Mouse (Mus musculus) neural tube, embryonic 12.5 days (tissue): ENCODE data around the gene Mdm2. TPM values are rescaled to one million over a fixed set of nuclear protein-coding genes. Genes with fewer than 3 reads are reported as not detected.

Experiments used
- ATAC-seq: fragments of 200-750 bp; cut with Nextera tagmentation; 2 replicates; pipeline ENCODE4 v1.8.0; 2017; ENCODE audit warnings: low read depth, mild to moderate bottlenecking, moderate TSS enrichment, moderate library complexity; ENCODE audit not compliant: low FRiP score
- H3K27ac ChIP-seq: fragments of 300-500 bp; sonication (generic); 2 replicates; pipeline ENCODE4 v1.5.1; 2016
- H3K27me3 ChIP-seq: fragments of 300-500 bp; sonication (generic); replicated peaks from 2 replicates; pipeline ENCODE4 v1.6.1; 2016; ENCODE audit warnings: mild to moderate bottlenecking
- H3K36me3 ChIP-seq: fragments of 300-500 bp; sonication (generic); 2 replicates; pipeline ENCODE4 v1.6.1; 2016; ENCODE audit warnings: mild to moderate bottlenecking
- H3K4me1 ChIP-seq: fragments of 300-500 bp; sonication (generic); 2 replicates; pipeline ENCODE4 v1.6.1; 2016
- H3K4me2 ChIP-seq: fragments of 300-500 bp; sonication (generic); replicated peaks from 2 replicates; pipeline ENCODE4 v1.6.1; 2016; ENCODE audit warnings: mild to moderate bottlenecking
- H3K4me3 ChIP-seq: fragments of 300-500 bp; sonication (generic); 2 replicates; pipeline ENCODE4 v1.5.1; 2016
- H3K9ac ChIP-seq: fragments of 300-500 bp; sonication (generic); 2 replicates; pipeline ENCODE4 v1.6.1; 2016; ENCODE audit warnings: mild to moderate bottlenecking
- H3K9me3 ChIP-seq: fragments of 300-500 bp; sonication (generic); 2 replicates; pipeline ENCODE4 v1.6.1; 2016; ENCODE audit warnings: mild to moderate bottlenecking
- WGBS: fragments of 180-500 bp; shearing (Covaris S2); methylation state at CpG from one replicate; pipeline ENCODE4 v1.1.7; 2016; 5-methylcytosine and 5-hydroxymethylcytosine counted together
- polyA plus RNA-seq: library from polyadenylated mRNA; unstranded; fragments of >200 nt; fragmentation: Nextera tagmentation; extraction: Ambion mirVana; gene quantifications from 2 replicates; pipeline ENCODE4 v1.2.1, GENCODE M21; 2016

Mdm2 gene
- polyA plus RNA-seq, 1 experiment from 2014 or later, result 74.4 TPM

- Histone ChIP-seq H3K4me1 (no peaks in the 10 kb centered on the region), H3K27ac (no peak overlapping the region), H3K4me3 (no peak overlapping the region), H3K9me3 (no peaks in the 10 kb centered on the region), H3K27me3 (no peaks in the 10 kb centered on the region), H3K4me2 (no peak overlapping the region), H3K9ac (no peak overlapping the region), H3K36me3 (peaks cover 90% of the 10 kb centered on the region)
- no peak for ATAC-seq
- WGBS, result 93% methylated on average over 8 of the region's 8 CpGs
These were observed 14.3 kb downstream of the Mdm2 start for GRCm38 (mm10) chr10:117696021-117696826.

GRCm38 (mm10) chr10:117695605-117696004 lies 15.0 kb downstream of the Mdm2 start:
- Histone ChIP-seq H3K4me1 (no peaks in the 10 kb centered on the region), H3K4me3 (no peak overlapping the region), H3K9ac (no peak overlapping the region), H3K9me3 (no peaks in the 10 kb centered on the region), H3K27ac (no peak overlapping the region), H3K36me3 (peaks cover 90% of the 10 kb centered on the region), H3K4me2 (no peak overlapping the region), H3K27me3 (no peaks in the 10 kb centered on the region)
- WGBS, result 95% methylated on average over 4 of the region's 4 CpGs
- ATAC-seq, result no peak

DNA sequence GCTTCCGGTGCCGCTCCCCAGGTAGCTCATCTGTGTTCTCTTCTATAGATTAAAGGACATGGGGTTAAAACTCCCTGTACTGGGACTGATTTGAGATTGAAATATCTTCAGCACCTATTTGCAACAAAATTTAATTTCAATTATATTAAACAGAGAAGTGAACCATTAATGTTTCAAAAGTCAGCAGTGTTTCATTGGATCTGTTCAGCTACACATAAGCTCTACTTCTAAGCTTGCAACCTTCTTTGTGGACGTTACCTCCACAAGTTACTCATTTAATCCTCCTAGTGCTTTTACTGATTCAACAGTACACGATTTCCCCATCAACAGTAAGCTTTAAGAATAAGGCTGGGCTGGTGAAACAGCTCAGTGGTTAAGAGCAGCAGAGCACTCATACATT lies 15.5 kb downstream of the Mdm2 start:
- no peak overlapping the region for H3K4me2 ChIP-seq
- ATAC-seq, result no peak
- H3K4me1 ChIP-seq, result no peaks in the 10 kb centered on the region
- no peak overlapping the region for H3K4me3 ChIP-seq
- no peak overlapping the region for H3K27ac ChIP-seq
- H3K36me3 ChIP-seq, result peaks cover 90% of the 10 kb centered on the region
- WGBS, result 92% methylated on average over 4 of the region's 4 CpGs
- H3K27me3 ChIP-seq, result no peaks in the 10 kb centered on the region
- no peaks in the 10 kb centered on the region for H3K9me3 ChIP-seq
- H3K9ac ChIP-seq, result no peak overlapping the region

- H3K4me1 ChIP-seq, result no peaks in the 10 kb centered on the region
- no peak overlapping the region for H3K4me3 ChIP-seq
- ATAC-seq, result no peak
- H3K27ac ChIP-seq, result no peak overlapping the region
- H3K9ac ChIP-seq, result no peak overlapping the region
- H3K4me2 ChIP-seq, result no peak overlapping the region
- 93% methylated on average over 6 of the region's 6 CpGs for WGBS
- H3K36me3 ChIP-seq, result peaks cover 88% of the 10 kb centered on the region
- no peaks in the 10 kb centered on the region for H3K9me3 ChIP-seq
- H3K27me3 ChIP-seq, result no peaks in the 10 kb centered on the region
These were observed 16.2 kb downstream of the Mdm2 start for GRCm38 (mm10) chr10:117694255-117694953.

DNA sequence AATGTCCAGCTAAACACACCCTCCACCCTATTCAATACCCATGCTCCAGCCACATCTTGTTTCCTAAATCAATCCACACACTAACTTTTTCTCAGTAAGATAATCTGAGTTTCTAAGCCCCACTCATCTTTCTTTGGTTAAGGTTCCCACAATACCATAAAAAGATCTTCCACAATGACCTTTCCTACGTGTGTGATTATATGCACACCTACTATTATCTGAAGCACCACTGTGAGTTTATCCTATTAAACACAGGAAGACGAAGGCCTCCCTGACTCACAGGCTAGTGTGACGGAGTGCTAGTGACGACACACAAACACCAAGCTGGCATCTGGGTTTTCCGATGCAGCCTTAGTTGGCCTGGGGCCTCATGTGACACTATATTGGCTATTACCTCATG lies 17.6 kb downstream of the Mdm2 start:
- H3K27me3 ChIP-seq, result no peaks in the 10 kb centered on the region
- no peak overlapping the region for H3K4me2 ChIP-seq
- H3K27ac ChIP-seq, result no peak overlapping the region
- ATAC-seq, result no peak
- no peaks in the 10 kb centered on the region for H3K9me3 ChIP-seq
- peaks cover 87% of the 10 kb centered on the region for H3K36me3 ChIP-seq
- WGBS, result 96% methylated on average over 5 of the region's 5 CpGs
- no peak overlapping the region for H3K4me3 ChIP-seq
- no peak overlapping the region for H3K9ac ChIP-seq
- H3K4me1 ChIP-seq, result no peaks in the 10 kb centered on the region

DNA sequence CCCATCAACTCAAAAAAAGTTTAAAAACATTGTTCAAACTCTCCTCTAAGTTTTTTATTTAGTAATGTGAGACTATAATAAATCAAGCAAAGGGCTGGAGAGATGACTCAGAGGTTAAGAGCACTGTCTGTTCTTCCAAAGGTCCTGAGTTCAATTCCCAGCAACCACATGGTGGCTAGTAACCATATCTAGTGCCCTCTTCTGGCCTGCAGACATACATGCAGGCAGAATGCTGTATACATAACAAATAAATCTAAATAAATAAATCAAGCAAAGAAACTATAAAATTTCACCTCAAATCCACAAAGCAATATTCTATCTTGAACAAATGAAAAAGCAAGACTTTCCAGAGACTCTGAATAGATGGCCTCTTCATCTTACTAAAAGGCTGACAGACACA lies 18.4 kb downstream of the Mdm2 start:
- H3K9ac ChIP-seq, result no peak overlapping the region
- H3K4me3 ChIP-seq, result no peak overlapping the region
- no peaks in the 10 kb centered on the region for H3K27me3 ChIP-seq
- H3K4me2 ChIP-seq, result no peak overlapping the region
- peaks cover 80% of the 10 kb centered on the region for H3K36me3 ChIP-seq
- H3K27ac ChIP-seq, result no peak overlapping the region
- H3K9me3 ChIP-seq, result no peaks in the 10 kb centered on the region
- no peaks in the 10 kb centered on the region for H3K4me1 ChIP-seq
- ATAC-seq, result no peak

GRCm38 (mm10) chr10:117691389-117691968 lies 19.1 kb downstream of the Mdm2 start:
- H3K9me3 ChIP-seq, result no peaks in the 10 kb centered on the region
- no peak overlapping the region for H3K27ac ChIP-seq
- peaks cover 73% of the 10 kb centered on the region for H3K36me3 ChIP-seq
- no peaks in the 10 kb centered on the region for H3K27me3 ChIP-seq
- H3K4me1 ChIP-seq, result no peaks in the 10 kb centered on the region
- no peak for ATAC-seq
- H3K4me3 ChIP-seq, result no peak overlapping the region
- H3K4me2 ChIP-seq, result no peak overlapping the region
- 95% methylated on average over 10 of the region's 10 CpGs for WGBS
- no peak overlapping the region for H3K9ac ChIP-seq

- Histone ChIP-seq H3K4me1 (no peaks in the 10 kb centered on the region), H3K27ac (no peak overlapping the region), H3K36me3 (peaks cover 66% of the 10 kb centered on the region), H3K4me2 (no peak overlapping the region), H3K9me3 (no peaks in the 10 kb centered on the region), H3K9ac (no peak overlapping the region), H3K4me3 (no peak overlapping the region), H3K27me3 (no peaks in the 10 kb centered on the region)
- over 99% methylated on average over 3 of the region's 3 CpGs for WGBS
- ATAC-seq, result no peak
These were observed 19.7 kb downstream of the Mdm2 start for GRCm38 (mm10) chr10:117690770-117691296.

DNA sequence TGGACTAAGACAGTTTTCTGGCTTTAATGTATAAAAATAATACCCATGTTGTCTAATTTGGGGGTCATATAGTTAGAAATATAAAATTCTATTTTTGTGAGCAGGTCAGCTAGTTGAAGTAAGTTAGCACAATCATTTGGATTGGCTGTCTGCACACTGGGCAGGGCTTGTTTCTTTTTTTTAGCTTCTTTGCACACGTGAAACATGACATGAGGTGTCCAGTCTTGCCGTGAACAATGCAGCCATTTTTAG lies 20.5 kb downstream of the Mdm2 start:
- Histone ChIP-seq H3K4me3 (no peak overlapping the region), H3K4me2 (no peak overlapping the region), H3K27me3 (no peaks in the 10 kb centered on the region), H3K9me3 (no peaks in the 10 kb centered on the region), H3K4me1 (no peaks in the 10 kb centered on the region), H3K27ac (no peak overlapping the region), H3K36me3 (peaks cover 58% of the 10 kb centered on the region), H3K9ac (no peak overlapping the region)
- 87% methylated on average over 2 of the region's 2 CpGs for WGBS
- no peak for ATAC-seq

DNA sequence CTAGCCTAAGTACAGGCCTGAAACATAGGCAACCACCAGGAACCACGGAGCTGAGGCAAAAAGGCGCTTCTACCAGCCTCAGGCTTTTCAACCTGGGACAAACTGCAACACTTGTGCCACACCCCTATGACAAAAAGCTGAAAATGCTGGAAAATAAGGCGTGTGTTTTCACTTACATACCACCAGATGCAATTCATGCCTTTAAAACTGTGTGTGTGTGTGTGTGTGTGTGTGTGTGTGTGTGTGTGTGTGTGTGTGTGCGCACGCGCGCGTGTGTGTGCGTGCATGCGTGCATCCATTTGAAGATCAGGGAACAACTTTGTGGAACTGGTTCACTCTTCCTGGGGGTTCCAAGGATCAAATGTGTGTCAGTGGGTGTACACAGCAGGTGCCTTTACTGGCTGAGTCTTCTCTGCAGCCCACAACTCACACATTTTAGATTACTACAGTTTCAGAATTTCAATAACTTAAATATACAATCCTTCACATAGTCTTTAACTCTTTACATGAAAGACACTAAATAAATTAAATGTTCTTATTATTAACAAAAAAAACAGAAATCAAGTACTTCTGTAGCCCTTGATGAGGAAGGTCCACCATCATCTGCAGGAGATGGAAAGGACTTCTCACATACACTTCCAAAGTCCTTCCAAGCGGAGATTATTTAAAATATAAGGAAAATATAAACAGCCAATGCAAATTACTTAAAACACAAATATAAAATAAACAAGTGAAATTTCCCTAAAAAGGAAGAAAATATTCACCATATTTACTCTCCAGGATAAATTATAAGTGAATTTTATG lies 21.1 kb downstream of the Mdm2 start:
- Histone ChIP-seq H3K4me2 (no peak overlapping the region), H3K4me1 (no peaks in the 10 kb centered on the region), H3K4me3 (no peak overlapping the region), H3K27ac (no peak overlapping the region), H3K9ac (no peak overlapping the region), H3K27me3 (no peaks in the 10 kb centered on the region), H3K36me3 (peaks cover 53% of the 10 kb centered on the region), H3K9me3 (no peaks in the 10 kb centered on the region)
- WGBS, result 93% methylated on average over 11 of the region's 11 CpGs
- ATAC-seq, result no peak

GRCm38 (mm10) chr10:117688204-117689151 lies 22.1 kb downstream of the Mdm2 start:
- no peaks in the 10 kb centered on the region for H3K27me3 ChIP-seq
- H3K36me3 ChIP-seq, result peaks cover 46% of the 10 kb centered on the region
- H3K9ac ChIP-seq, result no peak overlapping the region
- no peak overlapping the region for H3K4me3 ChIP-seq
- H3K4me2 ChIP-seq, result no peak overlapping the region
- no peak overlapping the region for H3K27ac ChIP-seq
- H3K9me3 ChIP-seq, result no peaks in the 10 kb centered on the region
- WGBS, result 87% methylated on average over 13 of the region's 13 CpGs
- H3K4me1 ChIP-seq, result no peaks in the 10 kb centered on the region
- ATAC-seq, result peak; percentile 37; the same call in 1 of the 2 replicates
